Mouse (Mus musculus): ENCODE data around the gene Pygm. TPM values are rescaled to one million over a fixed set of nuclear protein-coding genes. Genes with fewer than 3 reads are reported as not detected.

Pygm gene
- polyA plus RNA-seq, 1 experiment from 2014 or later, result 225 TPM

DNA sequence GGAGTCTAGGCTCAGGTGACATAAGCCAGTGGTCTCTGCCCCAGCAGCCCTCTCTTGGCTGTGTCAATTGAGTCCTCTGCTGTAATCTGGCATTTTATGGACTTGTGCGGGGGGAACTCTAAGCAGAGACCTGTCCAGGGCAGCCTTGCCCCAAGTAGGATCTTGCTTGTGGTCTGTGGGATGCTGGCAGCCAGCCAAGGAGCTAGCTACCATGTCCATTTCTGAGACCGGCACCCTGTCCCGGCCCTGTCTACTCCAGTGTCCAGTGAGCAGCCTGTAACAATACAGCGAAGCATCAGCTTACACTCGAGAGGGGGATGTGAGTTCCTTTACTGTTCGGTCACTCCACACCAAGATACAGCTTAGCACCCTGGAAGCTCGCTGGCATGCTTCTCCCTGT lies 30.2 kb upstream of the Pygm start:
- peaks cover 9 to 11% of the 10 kb centered on the region in 2 experiments for H3K4me1 ChIP-seq (ENCODE audit: control insufficient read depth in 2 of 2, insufficient read depth in 2 of 2, low read length in 2 of 2)
- H3K27me3 ChIP-seq (ENCODE audit: control insufficient read depth, insufficient read depth, low read length), result no peaks in the 10 kb centered on the region
- H3K36me3 ChIP-seq (ENCODE audit: control insufficient read depth, insufficient read depth, low read length), result peaks cover 32% of the 10 kb centered on the region
- no peaks in the 10 kb centered on the region for H3K9me3 ChIP-seq (ENCODE audit: control insufficient read depth, low read length)
- WGBS, result 62% methylated on average over 7 of the region's 7 CpGs
- H3K4me3 ChIP-seq (ENCODE audit: control insufficient read depth in 1 of 2, insufficient read depth in 1 of 2, low read depth in 1 of 2, low read length in 2 of 2), result no peak overlapping the region
- no peak overlapping the region for H3K9ac ChIP-seq (ENCODE audit: low read length)
- H3K27ac ChIP-seq (replicated peaks in 1 of 2; ENCODE audit: control insufficient read depth in 1 of 2, insufficient read depth in 1 of 2, low read depth in 2 of 2, low read length in 2 of 2), result no peak overlapping the region
- ATAC-seq (ENCODE audit: insufficient number of reproducible peaks, insufficient read depth, low FRiP score, low read depth), result no peak
- no peak overlapping the region for H3K4me2 ChIP-seq (ENCODE audit: low read length)

DNA sequence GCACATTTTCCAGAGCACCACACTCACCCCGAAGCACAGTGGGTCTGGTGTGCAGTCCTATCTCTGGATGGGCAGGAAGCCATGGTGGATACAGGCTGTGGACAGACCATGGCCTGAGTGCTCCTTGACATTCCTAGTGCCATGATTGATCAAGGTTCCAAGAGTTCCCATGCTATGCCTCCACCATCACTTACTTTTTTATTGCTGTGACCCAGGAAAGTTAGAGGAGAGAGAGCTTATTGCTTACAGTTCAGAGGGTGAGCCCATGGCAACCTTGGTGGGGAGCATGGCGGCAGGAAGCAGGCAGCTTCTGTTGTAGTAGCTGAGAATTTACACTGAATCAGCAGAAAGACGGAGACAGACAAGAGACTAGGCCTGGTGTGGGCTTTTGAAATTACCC lies 22.9 kb upstream of the Pygm start:
- 84% methylated on average over 3 of the region's 3 CpGs for WGBS
- H3K36me3 ChIP-seq (ENCODE audit: control insufficient read depth, insufficient read depth, low read length), result peaks cover 32% of the 10 kb centered on the region
- H3K27me3 ChIP-seq (ENCODE audit: control insufficient read depth, insufficient read depth, low read length), result no peaks in the 10 kb centered on the region
- no peaks in the 10 kb centered on the region for H3K9me3 ChIP-seq (ENCODE audit: control insufficient read depth, low read length)
- no peak overlapping the region for H3K4me3 ChIP-seq (ENCODE audit: control insufficient read depth in 1 of 2, insufficient read depth in 1 of 2, low read depth in 1 of 2, low read length in 2 of 2)
- peaks cover 0 to 15% of the 10 kb centered on the region in 2 experiments; a peak in 2 of 4 replicates for H3K4me1 ChIP-seq (ENCODE audit: control insufficient read depth in 2 of 2, insufficient read depth in 2 of 2, low read length in 2 of 2)
- H3K27ac ChIP-seq (replicated peaks in 1 of 2; ENCODE audit: control insufficient read depth in 1 of 2, insufficient read depth in 1 of 2, low read depth in 2 of 2, low read length in 2 of 2), result no peak overlapping the region
- H3K4me2 ChIP-seq (ENCODE audit: low read length), result no peak overlapping the region
- ATAC-seq (ENCODE audit: insufficient number of reproducible peaks, insufficient read depth, low FRiP score, low read depth), result no peak
- H3K9ac ChIP-seq (ENCODE audit: low read length), result no peak overlapping the region

DNA sequence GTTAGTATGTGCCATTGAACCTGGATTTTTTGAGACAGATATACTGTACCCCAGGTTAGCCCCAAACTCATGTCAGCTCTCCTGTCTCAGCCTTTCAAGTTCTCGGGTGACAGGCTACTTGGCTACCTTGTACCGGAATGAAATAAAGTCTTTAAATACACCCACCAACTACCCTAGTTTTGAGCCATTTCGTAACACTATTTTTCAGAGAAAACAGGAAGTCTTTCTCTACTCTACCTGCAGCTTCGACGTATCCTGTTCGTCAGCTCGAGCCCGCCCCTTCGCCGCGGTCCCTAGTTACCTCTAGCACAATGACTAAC lies 21.1 kb upstream of the Pygm start:
- WGBS, result 2% methylated on average over 11 of the region's 11 CpGs
- Histone ChIP-seq H3K27me3 (ENCODE audit: control insufficient read depth, insufficient read depth, low read length) (no peaks in the 10 kb centered on the region), H3K4me1 (ENCODE audit: control insufficient read depth in 2 of 2, insufficient read depth in 2 of 2, low read length in 2 of 2) (peaks cover 0 to 15% of the 10 kb centered on the region in 2 experiments; a peak in 2 of 4 replicates), H3K9me3 (ENCODE audit: control insufficient read depth, low read length) (no peaks in the 10 kb centered on the region), H3K27ac (replicated peaks in 1 of 2; ENCODE audit: control insufficient read depth in 1 of 2, insufficient read depth in 1 of 2, low read depth in 2 of 2, low read length in 2 of 2) (peak overlapping the region; percentile 18 to 51), H3K4me2 (ENCODE audit: low read length) (peak overlapping the region; percentile 62), H3K4me3 (ENCODE audit: control insufficient read depth in 1 of 2, insufficient read depth in 1 of 2, low read depth in 1 of 2, low read length in 2 of 2) (peak overlapping the region; percentile 50 to 92), H3K36me3 (ENCODE audit: control insufficient read depth, insufficient read depth, low read length) (peaks cover 50% of the 10 kb centered on the region), H3K9ac (ENCODE audit: low read length) (peak overlapping the region; percentile 98)
- no peak for ATAC-seq (ENCODE audit: insufficient number of reproducible peaks, insufficient read depth, low FRiP score, low read depth)

DNA sequence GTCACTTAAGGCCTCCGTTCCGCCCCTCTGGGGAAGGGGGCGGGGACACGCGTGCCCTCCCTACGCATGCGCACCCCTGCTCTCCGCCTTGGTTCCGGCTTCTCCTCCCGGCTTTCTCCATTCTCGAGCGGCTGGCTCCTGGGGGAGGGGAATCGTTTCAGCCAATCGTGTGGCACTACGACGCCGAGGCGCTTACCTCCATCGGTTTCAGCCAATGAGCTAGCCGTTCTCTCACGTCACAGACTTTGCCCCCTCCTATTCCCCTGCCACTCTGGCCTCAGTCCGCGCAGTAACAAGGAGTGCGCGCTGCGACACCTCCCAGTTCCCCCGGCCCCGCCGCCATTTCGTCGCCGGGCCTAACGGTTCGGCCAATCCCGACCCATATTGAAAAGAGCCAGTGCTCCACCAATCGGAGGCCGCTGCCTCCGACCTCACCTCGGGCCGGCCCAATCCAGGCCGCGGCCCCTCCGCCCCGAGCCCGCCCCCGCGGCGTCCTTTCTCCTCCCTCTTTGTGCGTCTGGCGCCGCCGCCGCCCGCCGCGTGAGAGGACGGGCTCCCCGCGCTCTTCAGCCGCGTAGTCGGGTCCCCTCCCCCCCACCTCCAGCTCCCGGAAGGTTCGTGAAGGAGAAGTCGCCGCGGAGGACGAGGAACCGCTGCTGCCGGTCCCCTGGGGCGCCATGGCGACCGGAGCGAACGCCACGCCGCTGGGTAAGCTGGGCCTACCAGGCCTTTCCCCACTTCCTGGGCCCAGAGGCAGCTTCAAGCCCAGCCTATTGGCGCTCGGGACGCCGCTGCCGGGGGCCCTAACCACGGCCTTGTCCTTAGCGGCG lies 20.6 kb upstream of the Pygm start, which contains the start of gene Sf1:
Sf1 (plus strand) TSS at position 280 of the 830 bp plus-strand sequence.
- peak within 1 kb of the TSS; percentile 87 for H3K4me2 ChIP-seq (ENCODE audit: low read length)
- under 1% methylated on average over 84 of the region's 85 CpGs for whole genome bisulfite sequencing

DNA sequence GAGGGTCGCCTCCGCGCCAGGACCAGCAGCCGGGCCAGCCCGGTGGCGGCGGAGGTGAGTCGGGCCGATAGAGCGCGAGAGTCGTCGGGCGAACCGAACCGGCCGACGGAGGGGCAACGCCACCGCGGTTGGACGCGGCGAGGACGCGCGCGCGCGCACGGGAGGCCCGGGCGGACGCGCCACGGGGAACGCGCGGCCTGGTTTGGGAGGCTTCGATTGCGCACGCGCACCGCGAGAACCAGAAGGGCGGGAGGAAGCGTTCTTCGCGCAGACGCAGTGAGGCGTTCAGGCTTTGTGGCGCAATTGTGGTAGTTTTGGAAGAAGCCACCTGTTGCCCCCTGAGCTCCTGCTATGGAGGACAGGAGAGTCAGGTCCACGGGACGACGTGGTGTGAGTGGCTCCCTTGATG lies 19.9 kb upstream of the Pygm start:
- Histone ChIP-seq H3K4me2 (ENCODE audit: low read length) (peak overlapping the region; percentile 87), H3K27ac (replicated peaks in 1 of 2; ENCODE audit: control insufficient read depth in 1 of 2, insufficient read depth in 1 of 2, low read depth in 2 of 2, low read length in 2 of 2) (peak overlapping the region; percentile 97 to 98), H3K4me3 (ENCODE audit: control insufficient read depth in 1 of 2, insufficient read depth in 1 of 2, low read depth in 1 of 2, low read length in 2 of 2) (peak overlapping the region; percentile 82 to 92), H3K36me3 (ENCODE audit: control insufficient read depth, insufficient read depth, low read length) (peaks cover 62% of the 10 kb centered on the region), H3K27me3 (ENCODE audit: control insufficient read depth, insufficient read depth, low read length) (no peaks in the 10 kb centered on the region), H3K4me1 (ENCODE audit: control insufficient read depth in 2 of 2, insufficient read depth in 2 of 2, low read length in 2 of 2) (peaks cover 0 to 15% of the 10 kb centered on the region in 2 experiments; a peak in 2 of 4 replicates), H3K9me3 (ENCODE audit: control insufficient read depth, low read length) (no peaks in the 10 kb centered on the region), H3K9ac (ENCODE audit: low read length) (peak overlapping the region; percentile 98)
- under 1% methylated on average over 53 of the region's 55 CpGs for WGBS
- no peak for ATAC-seq (ENCODE audit: insufficient number of reproducible peaks, insufficient read depth, low FRiP score, low read depth)

More for the DNA sequence above, 20.6 kb upstream of the Pygm start, which contains the start of gene Sf1:
- ATAC-seq (ENCODE audit: insufficient number of reproducible peaks, insufficient read depth, low FRiP score, low read depth), result peak; percentile 99
- Histone ChIP-seq H3K4me3 (ENCODE audit: control insufficient read depth in 1 of 2, insufficient read depth in 1 of 2, low read depth in 1 of 2, low read length in 2 of 2) (peak within 1 kb of the TSS; percentile 82 to 92), H3K36me3 (ENCODE audit: control insufficient read depth, insufficient read depth, low read length) (peaks cover 55% of the 10 kb centered on the region), H3K27ac (replicated peaks in 1 of 2; ENCODE audit: control insufficient read depth in 1 of 2, insufficient read depth in 1 of 2, low read depth in 2 of 2, low read length in 2 of 2) (peak within 1 kb of the TSS; percentile 97 to 98), H3K9me3 (ENCODE audit: control insufficient read depth, low read length) (no peaks in the 10 kb centered on the region), H3K4me1 (ENCODE audit: control insufficient read depth in 2 of 2, insufficient read depth in 2 of 2, low read length in 2 of 2) (peaks cover 0 to 15% of the 10 kb centered on the region in 2 experiments; a peak in 2 of 4 replicates), H3K27me3 (ENCODE audit: control insufficient read depth, insufficient read depth, low read length) (no peaks in the 10 kb centered on the region), H3K9ac (ENCODE audit: low read length) (peak within 1 kb of the TSS; percentile 98)

DNA sequence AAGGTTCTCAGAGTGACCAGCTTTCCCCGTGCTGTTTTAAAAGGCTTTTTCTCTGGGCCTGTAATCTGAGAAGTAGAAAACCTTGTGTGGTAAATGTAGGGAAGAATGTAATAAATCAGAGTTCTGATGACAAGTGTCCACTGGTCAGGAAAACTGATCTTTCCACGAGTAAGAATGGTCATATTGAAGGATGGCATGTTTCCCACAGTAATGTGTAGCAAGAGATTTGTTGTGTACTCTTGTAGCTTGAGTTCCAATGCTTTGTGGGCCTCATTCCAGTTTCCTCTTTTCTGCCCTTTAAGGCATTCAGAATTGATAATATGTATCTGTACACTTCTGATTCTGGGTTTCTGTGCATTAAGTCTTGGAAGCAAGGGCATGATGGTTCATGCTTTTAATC lies 19.4 kb upstream of the Pygm start:
- Histone ChIP-seq H3K36me3 (ENCODE audit: control insufficient read depth, insufficient read depth, low read length) (peaks cover 66% of the 10 kb centered on the region), H3K4me3 (ENCODE audit: control insufficient read depth in 1 of 2, insufficient read depth in 1 of 2, low read depth in 1 of 2, low read length in 2 of 2) (peak overlapping the region; percentile 82 to 92), H3K27me3 (ENCODE audit: control insufficient read depth, insufficient read depth, low read length) (no peaks in the 10 kb centered on the region), H3K4me2 (ENCODE audit: low read length) (peak overlapping the region; percentile 87), H3K4me1 (ENCODE audit: control insufficient read depth in 2 of 2, insufficient read depth in 2 of 2, low read length in 2 of 2) (peaks cover 0 to 15% of the 10 kb centered on the region in 2 experiments; a peak in 2 of 4 replicates), H3K9ac (ENCODE audit: low read length) (peak overlapping the region; percentile 98), H3K27ac (replicated peaks in 1 of 2; ENCODE audit: control insufficient read depth in 1 of 2, insufficient read depth in 1 of 2, low read depth in 2 of 2, low read length in 2 of 2) (peak overlapping the region in 1 of 2 experiments; percentile 98; a peak in 1 of 4 replicates), H3K9me3 (ENCODE audit: control insufficient read depth, low read length) (no peaks in the 10 kb centered on the region)
- ATAC-seq (ENCODE audit: insufficient number of reproducible peaks, insufficient read depth, low FRiP score, low read depth), result no peak
- WGBS, result 3% methylated on average over 2 of the region's 2 CpGs

DNA sequence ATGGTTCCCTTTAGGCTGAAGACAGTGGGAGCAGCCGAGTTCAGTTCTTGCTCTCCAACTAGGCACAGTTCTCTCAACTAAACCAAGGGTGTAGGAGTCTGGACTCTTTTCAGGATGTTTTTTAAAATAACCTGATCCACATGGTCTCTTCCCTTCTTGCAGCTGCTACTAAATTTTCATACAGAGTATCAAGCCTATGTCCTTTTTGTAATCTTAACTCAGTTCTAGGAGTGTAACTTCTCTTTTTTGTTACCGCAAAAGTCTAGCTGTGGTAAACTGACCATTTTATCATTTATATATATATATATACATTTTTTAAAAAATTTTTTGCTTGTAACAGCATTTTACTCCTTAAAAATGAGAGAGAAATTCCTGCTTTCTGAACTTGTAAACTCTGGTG lies 14.0 kb upstream of the Pygm start:
- Histone ChIP-seq H3K9me3 (ENCODE audit: control insufficient read depth, low read length) (no peaks in the 10 kb centered on the region), H3K4me3 (ENCODE audit: control insufficient read depth in 1 of 2, insufficient read depth in 1 of 2, low read depth in 1 of 2, low read length in 2 of 2) (no peak overlapping the region), H3K27ac (replicated peaks in 1 of 2; ENCODE audit: control insufficient read depth in 1 of 2, insufficient read depth in 1 of 2, low read depth in 2 of 2, low read length in 2 of 2) (no peak overlapping the region), H3K4me1 (ENCODE audit: control insufficient read depth in 2 of 2, insufficient read depth in 2 of 2, low read length in 2 of 2) (peaks cover 4 to 19% of the 10 kb centered on the region in 2 experiments), H3K36me3 (ENCODE audit: control insufficient read depth, insufficient read depth, low read length) (peaks cover 100% of the 10 kb centered on the region), H3K9ac (ENCODE audit: low read length) (no peak overlapping the region), H3K27me3 (ENCODE audit: control insufficient read depth, insufficient read depth, low read length) (no peaks in the 10 kb centered on the region), H3K4me2 (ENCODE audit: low read length) (no peak overlapping the region)
- ATAC-seq (ENCODE audit: insufficient number of reproducible peaks, insufficient read depth, low FRiP score, low read depth), result no peak
- 87% methylated on average over 2 of the region's 2 CpGs for WGBS
